Mouse (Mus musculus): Measurements from ENCODE around the gene Atp13a1.
A peak's percentile ranks its signal among the peaks of the same experiment; 100 is the strongest.

Atp13a1 gene

DNA sequence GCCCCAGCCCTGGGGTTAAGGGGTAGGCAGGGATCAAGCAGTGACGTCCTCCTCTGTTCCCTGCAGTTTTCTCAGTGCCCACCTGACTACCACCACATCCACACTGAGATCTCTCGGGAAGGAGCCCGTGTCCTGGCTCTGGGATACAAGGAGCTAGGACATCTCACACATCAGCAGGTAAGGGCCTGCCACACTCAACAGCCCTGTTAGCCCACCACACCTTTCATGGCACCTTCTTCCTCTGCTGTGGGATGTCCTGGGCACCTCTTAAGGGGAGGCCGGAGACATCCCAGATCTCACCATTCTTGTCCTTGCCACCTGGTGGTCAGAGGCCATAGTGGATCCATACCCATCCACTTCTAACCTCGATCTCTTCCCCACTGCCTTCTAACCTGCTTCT is 9.0 kb downstream of the Atp13a1 start:
- DNase-seq (ENCODE audit: extremely low spot score, low spot score): no peak

DNA sequence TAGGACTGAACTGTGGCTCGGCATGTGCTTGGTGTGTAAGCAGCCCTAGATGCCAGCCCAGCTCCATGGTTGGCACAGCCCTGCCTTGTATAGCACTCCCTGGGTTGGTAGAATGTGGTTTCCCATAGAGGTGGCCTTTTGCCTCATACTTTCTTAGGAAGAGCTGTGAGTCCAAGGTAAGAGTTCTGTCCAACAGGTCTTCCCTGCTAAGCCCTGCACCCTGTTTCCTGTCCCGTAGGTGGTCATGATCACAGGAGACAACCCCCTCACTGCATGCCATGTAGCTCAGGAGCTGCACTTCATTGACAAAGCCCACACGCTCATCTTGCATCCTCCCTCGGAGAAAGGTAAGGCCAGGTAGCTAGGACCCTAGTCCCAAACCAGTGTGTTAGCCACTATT is 10.8 kb downstream of the Atp13a1 start:
- DNase-seq (ENCODE audit: extremely low spot score, low spot score): no peak

DNA sequence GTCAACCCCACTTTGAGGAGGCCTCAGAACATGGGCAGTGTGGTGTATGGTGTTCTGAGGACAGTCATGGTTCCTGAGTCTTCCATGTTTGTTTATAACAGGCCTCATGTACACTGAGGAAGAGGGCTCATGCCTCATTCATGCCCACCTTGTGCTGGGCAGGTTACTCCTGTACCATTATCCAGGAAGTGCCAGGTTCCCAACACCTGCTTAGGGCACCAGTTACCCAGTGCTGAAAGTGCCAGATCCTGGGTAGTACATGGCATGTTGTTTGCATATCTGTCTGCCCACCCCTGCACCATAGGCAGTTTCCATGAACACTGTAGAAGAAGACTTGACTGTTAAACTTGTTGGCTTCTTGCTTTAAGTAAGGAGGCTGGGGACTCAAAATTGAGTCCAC is 11.3 kb downstream of the Atp13a1 start:
- DNase-seq (ENCODE audit: extremely low spot score, low spot score): no peak

DNA sequence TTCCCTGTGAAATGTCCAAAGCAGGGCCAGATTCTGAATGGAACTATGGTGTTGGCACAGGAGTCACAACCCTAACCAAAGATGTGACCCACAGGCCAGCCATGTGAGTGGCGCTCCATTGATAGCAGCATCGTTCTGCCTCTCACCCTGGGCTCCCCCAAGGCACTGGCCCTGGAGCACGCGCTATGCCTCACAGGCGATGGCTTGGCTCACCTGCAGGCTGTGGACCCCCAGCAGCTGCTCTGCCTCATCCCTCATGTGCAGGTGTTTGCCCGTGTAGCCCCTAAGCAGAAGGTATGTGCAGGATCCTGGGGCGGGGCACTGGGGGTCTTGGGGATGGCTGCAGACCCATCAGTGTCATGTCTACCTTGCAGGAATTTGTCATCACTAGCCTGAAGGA is 12.4 kb downstream of the Atp13a1 start:
- DNase-seq (ENCODE audit: extremely low spot score, low spot score): no peak

DNA sequence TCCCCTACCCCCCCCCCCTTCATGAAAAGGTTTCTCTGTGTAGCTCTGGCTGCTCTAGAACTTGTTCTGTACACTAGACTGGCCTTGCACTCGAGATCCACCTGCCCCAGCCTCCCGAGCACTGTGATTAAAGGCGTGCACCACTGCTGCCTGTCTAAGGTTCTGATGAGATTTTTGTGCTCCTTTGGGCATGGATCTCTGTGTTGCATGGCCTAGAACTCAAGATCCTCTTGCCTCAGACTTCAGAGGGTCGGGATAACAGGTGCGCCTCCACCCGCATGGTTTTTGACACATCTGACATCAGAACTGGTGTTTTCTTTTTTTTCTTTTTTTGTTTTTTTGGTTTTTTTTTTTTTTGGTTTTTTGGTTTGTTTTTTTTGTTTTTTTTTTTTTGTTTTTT is 13.6 kb downstream of the Atp13a1 start:
- DNase-seq (ENCODE audit: extremely low spot score, low spot score): no peak

DNA sequence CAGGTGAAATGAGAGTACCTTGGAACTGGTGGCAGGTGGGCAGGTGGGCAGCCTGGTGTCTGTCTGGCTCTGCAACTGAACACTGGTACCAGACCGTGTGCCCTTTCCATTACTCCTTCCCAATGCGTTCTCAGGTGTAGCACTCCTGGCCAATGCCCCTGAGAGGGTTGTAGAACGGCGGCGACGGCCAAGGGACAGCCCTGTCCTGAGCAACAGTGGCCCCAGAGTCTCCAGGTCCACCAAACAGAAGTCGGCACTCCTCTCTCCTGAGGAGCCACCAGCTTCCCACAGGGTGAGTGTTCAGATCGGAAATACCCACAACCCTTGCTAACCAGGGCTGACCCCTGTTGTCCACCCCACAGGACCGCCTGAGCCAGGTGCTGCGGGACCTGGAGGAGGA is 14.1 kb downstream of the Atp13a1 start:
- no peak for DNase-seq (ENCODE audit: extremely low spot score, low spot score)

DNA sequence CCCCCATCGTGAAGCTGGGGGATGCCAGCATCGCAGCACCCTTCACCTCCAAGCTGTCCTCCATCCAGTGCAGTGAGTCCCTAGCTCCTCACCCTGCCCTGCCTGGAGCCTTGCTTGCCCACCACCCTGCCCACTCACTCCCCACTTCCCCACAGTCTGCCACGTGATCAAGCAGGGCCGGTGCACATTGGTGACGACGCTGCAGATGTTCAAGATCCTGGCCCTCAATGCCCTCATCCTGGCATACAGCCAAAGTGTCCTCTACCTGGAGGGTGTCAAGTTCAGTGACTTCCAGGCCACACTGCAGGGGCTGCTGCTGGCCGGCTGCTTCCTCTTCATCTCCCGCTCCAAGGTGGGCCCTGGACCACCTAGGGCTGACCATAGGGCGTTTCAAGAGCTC is 14.5 kb downstream of the Atp13a1 start:
- no peak for DNase-seq (ENCODE audit: extremely low spot score, low spot score)

DNA sequence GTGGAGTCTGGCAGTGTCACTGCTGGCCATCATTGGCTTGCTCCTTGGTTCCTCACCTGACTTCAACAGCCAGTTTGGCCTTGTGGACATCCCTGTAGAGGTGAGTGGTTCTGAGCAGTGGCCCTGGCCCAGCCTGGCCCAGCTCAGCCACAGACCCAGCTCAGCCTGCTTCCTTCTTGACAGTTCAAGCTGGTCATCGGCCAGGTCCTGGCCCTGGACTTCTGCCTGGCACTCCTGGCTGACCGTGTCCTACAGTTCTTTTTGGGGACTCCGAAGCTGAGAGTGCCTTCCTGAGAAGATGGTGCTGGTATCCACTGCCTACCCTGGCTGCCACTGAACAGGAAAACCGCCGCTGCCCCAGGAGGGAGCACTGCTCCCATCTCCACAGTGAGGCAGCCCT is 16.3 kb downstream of the Atp13a1 start:
- DNase-seq (ENCODE audit: extremely low spot score, low spot score): no peak

DNA sequence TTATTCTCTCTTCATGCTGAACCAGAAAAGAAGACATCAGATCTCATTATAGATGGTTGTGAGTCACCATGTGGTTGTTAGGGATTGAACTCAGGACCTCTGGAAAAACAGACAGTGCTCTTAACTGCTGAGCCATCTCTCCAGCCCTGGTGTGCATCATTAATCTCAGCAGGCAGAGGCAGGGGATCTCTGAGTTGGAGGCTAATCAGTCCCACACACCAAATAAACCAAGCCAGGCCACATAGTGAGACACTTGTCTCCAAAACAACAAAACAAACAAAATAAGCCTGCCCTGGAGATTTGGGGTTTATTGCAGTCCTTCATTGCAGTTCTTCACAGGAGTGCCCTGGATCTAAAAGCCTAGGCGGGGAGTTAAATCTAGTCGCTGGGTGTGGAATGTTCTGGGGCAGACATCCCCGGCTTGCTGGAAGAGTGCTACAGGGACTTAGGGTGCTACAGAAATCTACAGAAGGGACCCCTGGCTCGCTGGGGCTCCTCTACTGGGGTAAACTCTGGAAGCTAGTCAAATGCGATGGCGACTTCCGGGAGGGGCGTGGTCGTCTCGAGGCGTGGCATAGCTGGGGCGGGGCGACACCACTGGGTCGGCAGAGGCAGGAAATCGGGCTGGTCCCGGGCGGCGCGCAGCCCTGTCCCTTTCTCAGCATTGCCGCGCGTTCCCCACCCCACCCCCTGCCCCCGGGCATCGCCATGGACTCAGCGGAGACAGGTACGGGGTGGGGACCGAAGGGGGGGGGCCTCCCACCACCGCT is 17.3 kb downstream of the Atp13a1 start, which contains the start of gene Gmip:
Gene Gmip, plus strand, starts transcription at position 586 of the 770 bp plus-strand sequence.
- DNase-seq (ENCODE audit: extremely low spot score, low spot score): peak; percentile 77

DNA sequence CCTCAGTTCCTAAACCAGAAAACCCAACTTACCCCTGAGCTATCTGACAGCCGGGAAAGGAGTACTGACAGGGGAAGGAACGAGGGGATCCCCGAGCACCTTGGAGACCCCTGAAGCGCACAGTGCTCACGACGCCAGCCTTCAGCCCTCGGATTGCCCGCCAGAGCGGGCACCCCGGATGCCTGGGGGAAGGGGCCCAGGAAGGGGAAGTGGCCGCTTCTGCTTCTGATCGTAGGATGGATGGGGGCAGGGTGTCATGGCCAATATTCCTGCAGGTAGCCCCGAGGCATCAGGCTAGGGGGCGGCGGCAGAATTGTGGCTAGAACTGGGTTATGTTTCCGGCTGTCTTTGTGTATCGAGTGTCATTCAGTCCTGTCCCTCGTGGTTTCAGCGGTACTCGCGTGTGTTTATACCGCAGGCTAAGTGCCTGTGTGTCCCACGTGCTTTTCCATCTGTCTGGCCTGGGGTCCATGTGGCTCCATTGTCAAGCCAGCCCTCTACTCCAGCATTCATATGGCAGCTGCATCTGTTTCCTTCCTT is 18.0 kb downstream of the Atp13a1 start:
- DNase-seq (ENCODE audit: extremely low spot score, low spot score): peak; percentile 31

DNA sequence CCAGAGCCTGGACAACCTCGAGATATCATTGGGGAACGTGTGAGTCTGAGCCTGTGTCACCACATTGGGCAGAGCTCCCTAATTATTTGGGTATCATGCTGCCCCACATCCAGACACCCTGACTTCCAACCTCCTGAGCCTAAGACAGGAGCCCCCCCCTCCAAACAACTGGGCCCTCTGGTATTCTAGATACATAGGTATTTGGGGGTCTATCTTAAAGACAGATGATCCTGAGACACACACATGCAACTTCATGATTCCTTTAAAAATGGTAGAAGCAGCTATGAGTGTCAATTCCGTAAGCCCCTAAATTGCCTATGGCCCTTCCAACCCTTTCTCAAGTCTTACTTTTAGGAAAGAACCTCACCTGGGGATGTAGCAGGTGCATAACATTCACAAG is 18.9 kb downstream of the Atp13a1 start:
- DNase-seq (ENCODE audit: extremely low spot score, low spot score): no peak

DNA sequence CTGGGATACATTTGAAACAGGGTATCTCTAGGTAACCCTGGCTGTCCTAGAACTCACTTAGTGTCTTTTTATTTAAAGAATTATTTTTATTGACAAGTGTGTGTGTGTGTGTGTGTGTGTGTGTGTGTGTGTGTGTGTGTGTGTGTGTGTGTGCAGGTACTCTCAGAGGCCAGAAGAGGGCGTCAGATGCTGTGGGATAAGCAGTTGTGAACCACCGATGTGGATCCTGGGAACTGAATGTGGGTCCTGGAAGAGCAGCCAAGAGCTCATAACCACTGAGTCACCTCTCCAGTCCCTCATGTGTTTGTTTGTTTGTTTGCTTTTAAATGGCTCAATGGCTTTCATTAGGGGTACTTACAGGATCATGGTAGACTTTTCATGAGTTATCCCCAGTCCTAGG is 23.9 kb downstream of the Atp13a1 start:
- DNase-seq (ENCODE audit: extremely low spot score, low spot score): no peak

DNA sequence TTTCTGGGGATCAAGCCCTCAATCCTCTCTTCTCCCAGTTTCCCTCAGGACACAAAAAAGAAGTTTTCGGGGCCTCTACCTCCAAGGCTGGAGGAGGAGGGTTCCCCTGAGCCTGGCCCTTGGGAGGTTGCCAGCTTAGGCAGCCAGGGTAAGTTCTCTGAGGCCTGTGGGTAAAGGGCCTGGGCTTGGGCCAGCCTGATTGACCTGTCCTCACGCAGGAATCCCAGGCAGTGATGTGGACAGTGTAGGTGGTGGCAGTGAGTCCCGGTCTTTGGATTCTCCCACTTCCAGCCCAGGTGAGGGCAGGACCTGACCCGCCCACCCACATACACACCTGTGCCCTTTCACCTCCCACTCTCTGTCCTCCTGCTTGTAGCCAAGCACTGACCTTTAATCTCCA is 24.4 kb downstream of the Atp13a1 start:
- no peak for DNase-seq (ENCODE audit: extremely low spot score, low spot score)

DNA sequence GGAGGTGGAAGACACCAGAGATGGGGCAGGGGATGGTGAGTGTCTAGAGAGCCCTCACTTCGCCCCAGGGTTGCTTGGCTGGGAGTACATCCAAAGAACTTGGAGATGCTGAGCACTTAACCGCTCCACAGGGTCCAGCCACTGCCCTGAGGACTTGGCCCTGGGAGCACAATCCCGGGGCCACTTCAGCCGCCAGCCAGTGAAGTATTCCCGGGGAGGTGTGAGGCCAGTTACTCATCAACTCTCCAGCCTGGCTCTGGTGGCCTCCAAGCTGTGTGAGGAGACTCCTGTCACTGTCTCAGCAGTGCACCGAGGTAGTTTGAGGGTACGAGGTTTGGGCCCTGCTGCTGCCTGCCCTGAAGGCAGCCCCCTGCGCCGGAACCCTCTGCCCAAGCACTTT is 29.5 kb downstream of the Atp13a1 start:
- no peak for DNase-seq (ENCODE audit: extremely low spot score, low spot score)

DNA sequence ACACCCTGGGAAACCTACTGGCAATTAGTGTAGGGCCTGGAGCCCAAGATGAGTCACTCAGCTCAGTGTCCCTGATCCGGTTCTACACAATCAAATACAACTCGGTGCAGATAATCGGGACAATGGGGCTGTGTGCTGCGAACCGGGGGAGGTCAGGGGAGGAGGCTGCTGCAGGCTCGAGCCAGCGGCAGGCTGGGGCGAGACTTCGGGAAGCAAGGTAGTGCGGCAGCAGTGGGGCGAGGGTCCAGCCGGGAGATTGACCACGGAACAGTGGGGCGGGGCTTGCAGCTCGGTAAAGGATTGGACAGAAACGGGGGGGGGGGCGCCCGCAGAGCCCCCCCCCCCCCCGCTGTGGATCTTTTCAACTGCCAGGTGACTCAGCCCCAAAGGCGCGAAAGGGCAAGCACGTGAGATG is 31.0 kb downstream of the Atp13a1 start:
- DNase-seq (ENCODE audit: extremely low spot score, low spot score): no peak

DNA sequence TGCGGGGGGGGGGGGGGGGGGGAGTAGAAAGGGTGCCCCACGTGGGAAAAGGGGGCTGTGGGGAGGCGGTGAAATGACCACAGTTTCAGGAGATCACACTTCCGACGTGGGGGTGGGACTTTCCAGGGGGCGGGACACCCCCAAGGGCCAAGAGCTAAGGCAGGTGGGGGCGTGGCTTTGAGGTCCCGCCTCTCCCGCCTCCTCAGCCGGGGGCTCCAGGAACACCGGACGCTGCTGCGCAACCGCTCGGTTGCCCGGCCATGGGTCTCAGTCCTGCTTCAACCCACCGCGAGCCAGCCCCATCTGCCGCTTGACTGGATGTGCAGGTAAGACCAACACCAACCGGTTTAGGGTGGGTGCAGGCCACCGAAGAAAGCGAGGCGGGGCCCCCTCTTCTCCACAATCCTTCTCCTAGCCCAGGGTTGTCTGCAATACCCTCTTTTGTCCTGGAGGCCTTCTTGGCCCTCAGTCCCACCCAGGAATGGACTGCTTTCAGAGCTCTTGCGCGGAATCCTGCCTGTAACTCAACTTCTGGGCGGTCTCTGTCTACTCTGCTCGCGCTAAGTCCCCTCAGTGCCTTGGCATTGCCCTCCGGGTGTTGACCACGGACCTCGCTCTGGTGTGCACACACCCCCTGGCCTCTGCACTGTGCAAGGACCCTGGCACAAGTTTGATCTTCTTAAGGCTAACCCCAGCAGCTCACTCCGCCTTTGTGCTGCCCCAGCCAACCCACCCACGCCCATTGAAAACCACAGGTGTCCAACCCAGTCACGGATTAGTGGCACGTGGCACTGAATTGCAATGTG is 31.6 kb downstream of the Atp13a1 start, which contains the start of gene Lpar2:
Gene Lpar2, plus strand, starts transcription at position 44 of the 806 bp plus-strand sequence.
- DNase-seq (ENCODE audit: extremely low spot score, low spot score): peak; percentile 80

DNA sequence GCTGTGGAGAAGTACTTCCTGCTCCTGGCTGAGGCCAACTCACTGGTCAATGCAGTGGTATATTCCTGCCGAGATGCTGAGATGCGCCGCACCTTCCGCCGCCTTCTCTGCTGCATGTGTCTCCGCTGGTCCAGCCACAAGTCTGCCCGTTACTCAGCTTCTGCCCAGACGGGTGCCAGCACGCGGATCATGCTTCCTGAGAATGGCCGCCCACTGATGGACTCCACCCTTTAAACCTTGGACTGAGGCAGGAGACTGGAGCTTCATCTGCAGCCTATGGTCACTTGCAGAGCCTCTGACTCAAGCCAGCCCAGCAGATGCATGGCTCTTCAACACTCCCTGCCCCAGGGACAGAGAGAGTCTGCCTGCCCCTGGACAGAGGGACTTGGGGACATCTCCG is 35.4 kb downstream of the Atp13a1 start:
- DNase-seq (ENCODE audit: extremely low spot score, low spot score): no peak

DNA sequence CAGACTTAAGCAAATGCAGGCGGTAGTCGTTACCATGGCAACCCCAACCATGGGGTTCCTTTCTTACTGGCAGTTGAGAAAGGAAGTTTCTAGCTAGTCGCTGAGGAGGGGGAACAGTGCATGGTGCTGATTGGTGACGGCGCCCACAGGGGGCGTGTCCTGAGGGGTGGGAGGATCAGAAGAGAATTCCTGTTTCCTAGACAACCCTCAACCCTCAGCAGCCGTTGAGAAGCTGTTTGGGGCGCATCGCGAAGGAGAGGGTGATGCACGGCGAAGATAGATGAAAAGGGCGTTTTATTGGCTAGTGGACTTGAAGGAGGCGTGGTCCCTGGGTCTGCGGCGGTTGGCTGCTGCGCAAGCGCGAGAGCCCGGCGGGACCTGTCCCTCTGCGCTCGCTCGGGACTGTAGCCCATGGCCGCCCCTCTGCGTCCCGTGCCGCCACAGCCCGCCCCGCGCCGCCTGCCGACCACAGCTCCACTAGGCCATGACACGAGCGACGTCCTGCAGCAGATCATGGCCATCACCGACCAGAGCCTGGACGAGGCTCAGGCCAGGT is 41.4 kb downstream of the Atp13a1 start, which contains the start of gene Pbx4:
Gene Pbx4, plus strand, starts transcription at position 194 of the 556 bp plus-strand sequence.
- DNase-seq (ENCODE audit: extremely low spot score, low spot score): peak; percentile 91

DNA sequence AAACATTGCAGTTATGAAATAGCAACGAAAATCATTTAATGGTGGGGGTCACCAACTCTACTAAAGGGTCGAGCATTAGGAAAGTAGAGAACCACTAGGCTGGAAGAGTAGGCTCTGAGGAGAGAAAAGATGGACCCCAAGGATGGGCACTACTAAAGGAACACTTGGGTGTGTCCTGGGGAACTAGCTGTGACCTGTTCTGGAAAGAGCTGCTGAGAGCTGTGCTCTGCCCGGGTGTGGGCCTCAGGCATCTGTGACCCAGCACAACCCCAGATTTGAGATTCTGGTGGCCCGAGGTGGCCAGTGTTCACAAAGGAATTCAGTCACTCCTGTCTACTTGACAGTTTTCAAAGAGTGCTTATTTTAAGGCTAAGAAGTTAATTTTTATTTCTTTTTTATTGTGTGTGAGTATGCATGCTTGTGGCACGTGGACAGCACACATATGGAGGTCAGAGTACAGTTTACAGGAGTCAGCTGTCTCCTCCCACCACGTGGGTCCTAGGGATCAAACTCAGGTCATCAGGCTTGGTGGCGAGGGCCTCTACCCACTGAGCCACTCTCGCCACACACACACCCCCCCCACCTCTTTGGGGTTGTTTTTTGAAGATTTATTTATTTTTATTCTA is 46.2 kb downstream of the Atp13a1 start:
- no peak for DNase-seq (ENCODE audit: extremely low spot score, low spot score)

DNA sequence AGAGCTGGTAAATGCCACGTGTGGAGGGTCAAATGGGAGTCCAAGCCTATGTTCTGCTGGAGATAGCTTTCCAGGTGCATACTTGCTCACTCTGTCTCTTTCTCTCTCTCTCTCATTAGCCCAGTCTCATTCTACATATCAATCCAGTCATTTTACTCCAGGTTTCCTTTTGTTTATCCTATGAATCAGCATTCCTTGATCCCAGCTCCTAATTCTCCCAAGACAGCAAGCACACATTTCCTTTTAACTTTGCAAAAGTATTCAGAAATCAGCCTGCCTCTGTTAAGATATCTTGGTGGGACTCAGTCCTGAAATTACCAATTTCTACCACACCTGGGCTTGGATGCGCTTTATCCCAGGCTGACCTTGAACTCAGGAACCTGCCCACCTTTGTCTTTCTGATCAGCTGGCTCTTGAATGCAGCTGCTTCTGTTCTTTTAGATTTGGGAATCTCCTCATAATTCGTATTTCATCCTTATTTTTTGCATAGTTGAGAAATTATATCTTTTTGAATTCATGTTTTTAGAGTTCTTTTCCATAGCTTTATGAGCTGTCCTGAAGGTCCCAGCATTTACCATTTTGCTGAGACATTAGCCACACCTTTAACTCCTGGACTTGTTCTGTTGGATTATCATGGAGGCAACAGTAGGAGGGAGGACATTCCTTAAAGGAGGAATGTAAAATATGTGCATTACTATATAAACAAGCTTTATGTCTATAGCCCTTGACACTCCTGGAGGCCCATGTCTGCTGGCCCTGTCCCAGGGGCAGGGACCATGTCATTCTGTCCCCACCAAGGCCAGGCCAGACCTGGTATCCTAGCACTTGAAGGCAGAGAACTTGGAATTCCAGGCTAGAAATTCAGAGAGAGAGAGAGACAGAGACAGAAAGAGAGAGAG is 56.5 kb downstream of the Atp13a1 start:
- no peak for DNase-seq (ENCODE audit: extremely low spot score, low spot score)
